Mouse (Mus musculus) mammary gland, adult 2 months (tissue): ENCODE measurements around the gene Amy2a4. TPM values are rescaled to one million over a fixed set of nuclear protein-coding genes. Genes with fewer than 3 reads are reported as not detected.

Experiments
- polyA plus RNA-seq: library from polyadenylated mRNA; depleted of rRNA; stranded (reverse); fragments of >200 nt; gene quantifications from 2 replicates; pipeline ENCODE4 v1.2.3, GENCODE M21; 2012; ENCODE audit warnings: low replicate concordance; rRNA removed

Gene Amy2a4
- polyA plus RNA-seq, result not detected in 2 replicates

GRCm38 (mm10) chr3:113291349-113291748, at the start of gene Amy2a4:
Gene Amy2a4, minus strand, starts transcription at chr3:113291449.

DNA sequence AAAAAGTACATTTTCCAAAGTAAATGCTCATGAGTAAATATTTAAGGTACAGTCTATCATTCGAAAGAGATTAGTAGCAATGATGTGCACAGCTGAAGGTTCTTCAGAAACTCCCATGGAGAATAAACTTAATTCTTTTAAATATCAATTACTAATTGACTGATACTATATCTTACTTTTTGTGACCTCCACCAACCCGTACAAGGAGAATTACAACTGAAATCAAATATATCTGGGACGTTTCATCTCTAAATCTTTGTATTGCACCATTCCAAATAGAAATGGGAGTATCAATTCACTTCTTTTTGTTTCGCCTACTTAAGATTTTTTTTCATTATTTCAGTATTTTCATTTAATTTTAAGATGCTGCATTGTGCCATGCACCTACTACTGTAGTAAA, 32.7 kb upstream of the Amy2a4 start, which contains the start of gene Amy2a3:
Gene Amy2a3, minus strand, starts transcription at position 101 of the 400 bp plus-strand sequence.

GRCm38 (mm10) chr3:113258737-113259136, 32.5 kb downstream of the Amy2a4 start, which contains the start of gene Amy2a5:
Gene Amy2a5, minus strand, starts transcription at chr3:113258837.

Other genes with a start within 250 kb of the Amy2a4 start
- 0.23 TPM in 1 of 2 replicates, not detected in the other for gene Amy2a5, start 32.6 kb downstream of the Amy2a4 start, polyA plus RNA-seq
- not detected in 2 replicates for gene Amy2a3, start 32.6 kb upstream of the Amy2a4 start, polyA plus RNA-seq
- not detected in 2 replicates for gene Amy2a2, start 65.2 kb upstream of the Amy2a4 start, polyA plus RNA-seq
- gene Amy2a1, start 241.0 kb upstream of the Amy2a4 start, polyA plus RNA-seq, result not detected in 2 replicates